Mouse (Mus musculus) heart, adult 2 months (tissue): ENCODE results near the gene Dcbld2. TPM values are rescaled to one million over a fixed set of nuclear protein-coding genes. Genes with fewer than 3 reads are reported as not detected.

Experiments
- DNase-seq, 2 experiments: peaks; one replicate each; pipeline ENCODE4 v3.0.0; 2021
- H3K27ac ChIP-seq: fragments of 200-600 bp; 2 replicates; pipeline ENCODE4 v1.8.1; 2022
- H3K27me3 ChIP-seq: fragments of 200-500 bp; 2 replicates; pipeline ENCODE4 v1.6.1; 2012; ENCODE audit warnings: mild to moderate bottlenecking, low read length, inconsistent platforms, mixed read lengths; ENCODE audit not compliant: control insufficient read depth, insufficient read depth
- H3K36me3 ChIP-seq: fragments of 200-500 bp; 2 replicates; pipeline ENCODE4 v1.6.1; 2012; ENCODE audit warnings: low read length, inconsistent platforms; ENCODE audit not compliant: control insufficient read depth, insufficient read depth
- H3K4me1 ChIP-seq: fragments of 200-500 bp; 2 replicates; pipeline ENCODE4 v1.6.1; 2011; ENCODE audit warnings: low read length; ENCODE audit not compliant: control insufficient read depth, insufficient read depth
- H3K4me3 ChIP-seq: fragments of 200-600 bp; 2 replicates; pipeline ENCODE4 v1.8.1; 2022
- H3K79me2 ChIP-seq: fragments of 200-500 bp; replicated peaks from 2 replicates; pipeline ENCODE4 v1.6.1; 2012; ENCODE audit warnings: mild to moderate bottlenecking, inconsistent platforms, low read length, moderate library complexity, mixed read lengths; ENCODE audit not compliant: control insufficient read depth, insufficient read depth
- H3K9ac ChIP-seq: fragments of 200-500 bp; 2 replicates; pipeline ENCODE4 v1.6.1; 2012; ENCODE audit warnings: low read depth, mild to moderate bottlenecking, control low read depth, inconsistent platforms, low read length, mixed read lengths
- CTCF ChIP-seq: fragments of 200-600 bp; IDR thresholded peaks from 2 replicates; pipeline ENCODE4 v1.8.1; 2022; ENCODE audit warnings: antibody characterized with exemption, mild to moderate bottlenecking, moderate library complexity
- EP300 ChIP-seq: fragments of 200-500 bp; IDR thresholded peaks from 2 replicates; pipeline ENCODE4 v1.6.1; 2011; ENCODE audit warnings: low read depth, low read length, control low read depth; ENCODE audit not compliant: insufficient read depth
- POLR2A ChIP-seq: fragments of 200-500 bp; IDR thresholded peaks from 2 replicates; pipeline ENCODE4 v1.6.1; 2011; ENCODE audit warnings: mild to moderate bottlenecking, low read depth, low read length, control low read depth; ENCODE audit not compliant: insufficient read depth
- WGBS: fragments of 180-500 bp; shearing (Covaris S2); methylation state at CpG from one replicate; pipeline ENCODE4 v1.1.7; 2018; 5-methylcytosine and 5-hydroxymethylcytosine counted together
- intact Hi-C: fragments of 180-260 bp; cut with DNase I; formaldehyde crosslinking; loops from one replicate; pipeline ENCODE4 v1.15.1; 2025
- polyA plus RNA-seq: library from polyadenylated mRNA; depleted of rRNA; stranded (reverse); fragments of >200 nt; gene quantifications from 2 replicates; pipeline ENCODE4 v1.2.3, GENCODE M21; 2012
- total RNA-seq, 2 experiments: library from RNA; stranded (reverse); gene quantifications; 2 replicates each; pipeline ENCODE4 v1.2.3; 2021

Gene Dcbld2
- total and polyA plus RNA-seq, 3 experiments: 9.0 to 16.8 (median 14.0) TPM

GRCm38 (mm10) chr16:58512181-58512761 lies 104.0 kb downstream of the Dcbld2 start:
- Histone ChIP-seq H3K27ac (peak overlapping the region; percentile 78), H3K4me3 (peak overlapping the region; percentile 11; the same call in 1 of the 2 replicates), H3K36me3 (peaks cover 31% of the 10 kb centered on the region), H3K4me1 (peaks cover 22% of the 10 kb centered on the region), H3K79me2 (peaks cover 3% of the 10 kb centered on the region; the same call in 1 of the 2 replicates), H3K9ac (peak overlapping the region; percentile 48), H3K27me3 (no peaks in the 10 kb centered on the region)
- TF ChIP-seq EP300 (no peak), POLR2A (no peak), CTCF (no peak)
- peak; percentile 55 to 56 for DNase-seq
- intact Hi-C loops: loop anchor here (2.0 to 10.0 kb wide), 2 partner anchors 35 to 1277 kb away; partner anchors contain the start of gene Tbc1d23
- WGBS: 7% methylated on average over 9 of the region's 9 CpGs

- TF ChIP-seq EP300 (0 out of 2 replicates have a peak, but pooled peaks have one; percentile 65), CTCF (no peak), POLR2A (no peak)
- peak overlapping the region; percentile 78 for H3K27ac ChIP-seq
- H3K9ac ChIP-seq: peak overlapping the region; percentile 62
- peaks cover 31% of the 10 kb centered on the region for H3K36me3 ChIP-seq
- peaks cover 3% of the 10 kb centered on the region; the same call in 1 of the 2 replicates for H3K79me2 ChIP-seq
- 11% methylated on average over 3 of the region's 3 CpGs for WGBS
- no peaks in the 10 kb centered on the region for H3K27me3 ChIP-seq
- peak; percentile 60 to 77 for DNase-seq
- H3K4me1 ChIP-seq: peaks cover 22% of the 10 kb centered on the region
- intact Hi-C loops: loop anchor here (1.0 to 10.0 kb wide), 3 partner anchors 10 to 1278 kb away; partner anchors contain the start of gene Tbc1d23
- H3K4me3 ChIP-seq: no peak overlapping the region
Observed at GRCm38 (mm10) chr16:58512887-58513286, 104.6 kb downstream of the Dcbld2 start.

GRCm38 (mm10) chr16:58513755-58514154 lies 105.5 kb downstream of the Dcbld2 start:
- H3K4me1 ChIP-seq: peaks cover 22% of the 10 kb centered on the region
- H3K36me3 ChIP-seq: peaks cover 29% of the 10 kb centered on the region
- H3K27me3 ChIP-seq: no peaks in the 10 kb centered on the region
- H3K4me3 ChIP-seq: 0 out of 2 replicates have a peak overlapping the region, but pooled peaks have one; percentile 19
- 35% methylated on average over 6 of the region's 6 CpGs for WGBS
- no peak for TF ChIP-seq POLR2A
- TF ChIP-seq EP300: no peak
- no peak for TF ChIP-seq CTCF
- intact Hi-C loops: loop anchor here (1.0 to 10.0 kb wide), 3 partner anchors 10 to 1279 kb away; partner anchors contain the start of gene Tbc1d23
- DNase-seq: peak; percentile 43 to 65
- H3K9ac ChIP-seq: peak overlapping the region; percentile 22
- peak overlapping the region; percentile 78 for H3K27ac ChIP-seq
- H3K79me2 ChIP-seq: peaks cover 3% of the 10 kb centered on the region

DNA sequence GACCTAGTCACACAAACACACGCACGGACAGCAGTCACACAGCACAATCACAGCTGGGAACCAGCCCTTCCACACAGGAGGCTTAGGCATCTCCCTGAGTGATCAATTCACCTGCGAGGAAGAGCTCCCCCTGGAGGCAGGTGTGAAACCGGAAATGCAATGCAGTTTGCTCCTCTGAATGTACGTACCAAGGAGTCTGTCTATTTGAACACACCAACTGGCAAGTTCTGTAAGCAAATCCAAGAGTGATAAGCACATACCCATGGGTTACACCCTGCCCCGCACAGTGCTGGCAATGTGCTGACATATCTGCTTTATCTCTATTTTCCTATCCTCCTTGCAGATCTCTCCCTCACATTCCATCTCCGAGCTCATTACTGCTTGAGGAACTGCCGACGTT lies 106.3 kb downstream of the Dcbld2 start:
- Histone ChIP-seq H3K27ac (peak overlapping the region; percentile 78; the same call in 1 of the 2 replicates), H3K79me2 (peaks cover 3% of the 10 kb centered on the region), H3K36me3 (peaks cover 26% of the 10 kb centered on the region), H3K9ac (no peak overlapping the region), H3K4me1 (peaks cover 22% of the 10 kb centered on the region), H3K27me3 (no peaks in the 10 kb centered on the region), H3K4me3 (no peak overlapping the region)
- intact Hi-C loops: loop anchor here (10.0 kb wide), 1 partner anchor 1280 kb away; the partner anchor contains the start of gene Tbc1d23
- TF ChIP-seq POLR2A (no peak), CTCF (peak; percentile 79), EP300 (0 out of 2 replicates have a peak, but pooled peaks have one; percentile 11)
- 64% methylated on average over 9 of the region's 9 CpGs for WGBS
- DNase-seq: peak; percentile 55

GRCm38 (mm10) chr16:58516161-58516560 lies 107.9 kb downstream of the Dcbld2 start:
- peaks cover 24% of the 10 kb centered on the region for H3K4me1 ChIP-seq
- no peak for DNase-seq
- whole genome bisulfite sequencing: 88% methylated on average over 2 of the region's 2 CpGs
- TF ChIP-seq CTCF: no peak
- peaks cover 21% of the 10 kb centered on the region for H3K36me3 ChIP-seq
- no peaks in the 10 kb centered on the region for H3K27me3 ChIP-seq
- H3K4me3 ChIP-seq: no peak overlapping the region
- no peak overlapping the region for H3K9ac ChIP-seq
- intact Hi-C loops: loop anchor here (10.0 kb wide), 1 partner anchor 1281 kb away; the partner anchor contains the start of gene Tbc1d23
- no peak overlapping the region for H3K27ac ChIP-seq
- peaks cover 4% of the 10 kb centered on the region for H3K79me2 ChIP-seq
